Mouse (Mus musculus) hindbrain, embryonic 14.5 days (tissue): ENCODE data around the gene Miga2. TPM values are rescaled to one million over a fixed set of nuclear protein-coding genes. Genes with fewer than 3 reads are reported as not detected.
A peak's percentile ranks its signal among the peaks of the same experiment; 100 is the strongest.
"Not testable (repeated sequence)": the region's sequence is repeated elsewhere in the genome, so short reads cannot be mapped to it uniquely, and the experiment has no call there.

Source experiments
- ATAC-seq: fragments of 200-750 bp; cut with Nextera tagmentation; 2 replicates; pipeline ENCODE4 v1.8.0; 2017; ENCODE audit warnings: moderate number of reproducible peaks, mild to moderate bottlenecking, moderate TSS enrichment, moderate library complexity; ENCODE audit not compliant: low FRiP score
- DNase-seq: peaks from one replicate; pipeline ENCODE4 v3.0.0-alpha.2; 2015; ENCODE audit warnings: low spot score
- H3K27ac ChIP-seq: fragments of 300-500 bp; sonication (generic); 2 replicates; pipeline ENCODE4 v1.5.1; 2014; ENCODE audit warnings: mild to moderate bottlenecking, moderate library complexity
- H3K27me3 ChIP-seq: fragments of 300-500 bp; sonication (generic); 2 replicates; pipeline ENCODE4 v1.6.1; 2014; ENCODE audit warnings: mild to moderate bottlenecking, low read length, mixed read lengths; ENCODE audit not compliant: control insufficient read depth, insufficient read depth
- H3K36me3 ChIP-seq: fragments of 300-500 bp; sonication (generic); replicated peaks from 2 replicates; pipeline ENCODE4 v1.6.1; 2014; ENCODE audit not compliant: control insufficient read depth, insufficient read depth
- H3K4me1 ChIP-seq: fragments of 300-500 bp; sonication (generic); replicated peaks from 2 replicates; pipeline ENCODE4 v1.6.1; 2014; ENCODE audit warnings: antibody characterized with exemption, low read length, mixed read lengths; ENCODE audit not compliant: control insufficient read depth, insufficient read depth
- H3K4me2 ChIP-seq: fragments of 300-500 bp; sonication (generic); replicated peaks from 2 replicates; pipeline ENCODE4 v1.6.1; 2014; ENCODE audit warnings: mild to moderate bottlenecking, moderate library complexity
- H3K4me3 ChIP-seq: fragments of 300-500 bp; sonication (generic); replicated peaks from 2 replicates; pipeline ENCODE4 v1.5.1; 2014; ENCODE audit warnings: mild to moderate bottlenecking, low read length
- H3K9ac ChIP-seq: fragments of 300-500 bp; sonication (generic); 2 replicates; pipeline ENCODE4 v1.6.1; 2014
- H3K9me3 ChIP-seq: fragments of 300-500 bp; sonication (generic); 2 replicates; pipeline ENCODE4 v1.6.1; 2016; ENCODE audit warnings: low read length; ENCODE audit not compliant: control insufficient read depth
- WGBS: fragments of 180-500 bp; shearing (Covaris S2); extraction: QIAGEN DNeasy Blood & Tissue Kit; methylation state at CpG from one replicate; pipeline ENCODE4 v1.1.7; 2014; 5-methylcytosine and 5-hydroxymethylcytosine counted together
- polyA plus RNA-seq: library from polyadenylated mRNA; unstranded; fragments of >200 nt; fragmentation: Nextera tagmentation; extraction: Ambion mirVana; gene quantifications from 2 replicates; pipeline ENCODE4 v1.2.1, GENCODE M21; 2014

The Miga2 gene
- polyA plus RNA-seq, 1 experiment from 2014 or later = 27.3 TPM

DNA sequence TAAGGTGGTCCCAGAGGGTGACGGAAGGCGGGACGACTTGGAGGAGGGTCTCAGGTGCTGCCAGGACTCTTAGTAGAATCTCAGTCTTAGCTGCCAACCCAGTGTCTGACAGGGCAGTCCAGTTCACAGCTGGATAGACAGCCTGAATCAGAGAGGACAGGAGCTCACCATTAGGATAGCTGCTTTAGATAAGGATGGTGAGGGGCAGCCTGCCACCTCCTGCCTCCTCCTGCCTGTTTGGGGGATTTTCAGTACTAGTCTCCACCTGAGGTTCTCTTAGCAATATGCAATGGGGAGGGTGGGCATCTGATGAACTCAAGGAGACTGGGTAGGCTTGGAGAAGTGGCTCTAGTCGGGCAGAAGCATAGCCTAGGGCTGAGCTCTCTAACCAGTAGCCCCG lies 50.6 kb downstream of the Miga2 start:
- peak overlapping the region; percentile 64 for H3K4me2 ChIP-seq
- H3K4me3 ChIP-seq = peak overlapping the region; percentile 86
- 41% methylated on average over 5 of the region's 5 CpGs for WGBS
- no peaks in the 10 kb centered on the region for H3K9me3 ChIP-seq
- H3K9ac ChIP-seq = peak overlapping the region; percentile 89
- ATAC-seq (no peak), DNase-seq (no peak)
- peaks cover 38% of the 10 kb centered on the region for H3K4me1 ChIP-seq
- H3K27me3 ChIP-seq = no peaks in the 10 kb centered on the region
- peak overlapping the region; percentile 96; the same call in 1 of the 2 replicates for H3K27ac ChIP-seq
- peaks cover 17% of the 10 kb centered on the region for H3K36me3 ChIP-seq

DNA sequence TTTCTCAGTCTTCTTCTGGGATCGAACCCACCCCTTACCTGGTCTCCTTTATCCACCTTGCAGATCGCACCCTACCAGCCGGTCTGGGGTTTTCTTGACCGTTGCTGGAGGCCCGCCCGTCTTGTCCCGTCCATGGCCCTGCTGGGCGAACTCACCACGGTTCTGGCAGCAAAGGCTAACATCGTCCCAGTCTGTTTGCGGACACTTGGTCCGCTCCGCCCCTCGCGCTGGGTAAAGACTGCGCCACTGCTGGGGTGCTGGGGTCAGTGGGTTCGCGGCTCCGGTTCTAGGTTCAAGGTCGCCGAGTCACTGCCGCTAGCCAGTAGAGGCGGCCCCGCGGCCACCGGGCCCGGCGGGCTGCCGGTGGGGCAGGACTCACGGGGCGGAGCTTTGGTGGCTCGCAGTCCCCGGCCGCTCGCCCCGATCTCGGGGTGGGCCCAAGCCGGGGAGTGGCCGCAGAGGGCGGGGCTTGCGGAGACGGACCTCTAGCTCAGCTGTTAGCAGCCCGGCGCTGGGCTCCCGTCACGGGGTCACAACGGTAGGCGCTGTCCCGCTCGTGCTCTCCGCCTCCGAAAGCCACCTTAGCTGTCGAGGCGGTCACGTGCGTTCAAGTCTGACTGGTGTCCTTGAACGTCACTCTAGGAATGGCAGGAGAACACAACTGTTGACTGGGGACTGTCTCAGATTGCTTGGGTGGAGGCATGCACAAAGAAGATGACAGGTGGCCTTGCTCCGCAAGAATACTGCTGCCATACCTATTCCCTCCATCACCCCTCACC lies 51.3 kb downstream of the Miga2 start, which contains the start of gene Crat:
Gene Crat (minus strand): TSS at position 657 of the 779 bp plus-strand sequence.
- H3K27me3 ChIP-seq = no peaks in the 10 kb centered on the region
- DNase-seq (peak; percentile 75), ATAC-seq (peak; percentile 86)
- peaks cover 38% of the 10 kb centered on the region for H3K4me1 ChIP-seq
- WGBS = under 1% methylated on average over 58 of the region's 58 CpGs
- peaks cover 10% of the 10 kb centered on the region for H3K36me3 ChIP-seq
- H3K9ac ChIP-seq = peak within 1 kb of the TSS; percentile 89
- peak within 1 kb of the TSS; percentile 86 for H3K4me3 ChIP-seq
- peak within 1 kb of the TSS; percentile 64 for H3K4me2 ChIP-seq
- peak within 1 kb of the TSS; percentile 96 for H3K27ac ChIP-seq
- H3K9me3 ChIP-seq = no peaks in the 10 kb centered on the region

GRCm38 (mm10) chr2:30415936-30416648 lies 52.1 kb downstream of the Miga2 start, which contains the start of gene Ptpa:
TSS of gene Ptpa (plus strand) at chr2:30416039.
- Histone ChIP-seq H3K27me3 (no peaks in the 10 kb centered on the region), H3K27ac (peak within 1 kb of the TSS; percentile 96), H3K9ac (peak within 1 kb of the TSS; percentile 89), H3K4me3 (peak within 1 kb of the TSS; percentile 86), H3K9me3 (no peaks in the 10 kb centered on the region), H3K36me3 (peaks cover 7% of the 10 kb centered on the region; the same call in 1 of the 2 replicates), H3K4me1 (peaks cover 39% of the 10 kb centered on the region), H3K4me2 (peak within 1 kb of the TSS; percentile 64)
- WGBS = under 1% methylated on average over 64 of the region's 67 CpGs
- ATAC-seq (peak; percentile 93), DNase-seq (peak; percentile 95)

GRCm38 (mm10) chr2:30416649-30416965 lies 52.6 kb downstream of the Miga2 start:
- no peaks in the 10 kb centered on the region for H3K27me3 ChIP-seq
- peak overlapping the region; percentile 96 for H3K27ac ChIP-seq
- H3K4me3 ChIP-seq = peak overlapping the region; percentile 86
- H3K4me1 ChIP-seq = peaks cover 44% of the 10 kb centered on the region
- 1% methylated on average over 7 of the region's 7 CpGs for WGBS
- ATAC-seq (no peak), DNase-seq (peak; percentile 39)
- peak overlapping the region; percentile 89 for H3K9ac ChIP-seq
- H3K36me3 ChIP-seq = peaks cover 7% of the 10 kb centered on the region; the same call in 1 of the 2 replicates
- H3K4me2 ChIP-seq = peak overlapping the region; percentile 64
- H3K9me3 ChIP-seq = no peaks in the 10 kb centered on the region

GRCm38 (mm10) chr2:30417154-30417553 lies 53.1 kb downstream of the Miga2 start:
- not testable (repeated sequence) for H3K36me3 ChIP-seq, H3K27me3 ChIP-seq, DNase-seq, H3K27ac ChIP-seq, H3K9me3 ChIP-seq, ATAC-seq
- Histone ChIP-seq H3K4me1 (peaks cover 44% of the 10 kb centered on the region), H3K9ac (peak overlapping the region; percentile 89; the same call in 1 of the 2 replicates), H3K4me2 (peak overlapping the region; percentile 64), H3K4me3 (peak overlapping the region; percentile 86)
- 84% methylated on average over 6 of the region's 6 CpGs for WGBS

- Histone ChIP-seq H3K4me2 (peak overlapping the region; percentile 64; the same call in 1 of the 2 replicates), H3K9me3 (no peaks in the 10 kb centered on the region), H3K9ac (peak overlapping the region; percentile 39; the same call in 1 of the 2 replicates), H3K36me3 (no peaks in the 10 kb centered on the region; the same call in 1 of the 2 replicates), H3K27me3 (no peaks in the 10 kb centered on the region), H3K4me3 (no peak overlapping the region), H3K4me1 (peaks cover 44% of the 10 kb centered on the region), H3K27ac (no peak overlapping the region)
- WGBS = 69% methylated on average over 5 of the region's 5 CpGs
- ATAC-seq = no peak
- DNase-seq = no peak
These were observed 53.6 kb downstream of the Miga2 start for GRCm38 (mm10) chr2:30417595-30418165.

- Histone ChIP-seq H3K4me3 (no peak overlapping the region), H3K9me3 (no peaks in the 10 kb centered on the region), H3K36me3 (no peaks in the 10 kb centered on the region; the same call in 1 of the 2 replicates), H3K27me3 (no peaks in the 10 kb centered on the region), H3K9ac (peak overlapping the region; percentile 39; the same call in 1 of the 2 replicates), H3K27ac (no peak overlapping the region), H3K4me1 (peaks cover 44% of the 10 kb centered on the region), H3K4me2 (peak overlapping the region; percentile 64; the same call in 1 of the 2 replicates)
- no peak for DNase-seq
- ATAC-seq = no peak
- 72% methylated on average over 6 of the region's 6 CpGs for WGBS
These were observed 54.2 kb downstream of the Miga2 start for GRCm38 (mm10) chr2:30418259-30418658.

- peak overlapping the region; percentile 19; the same call in 1 of the 2 replicates for H3K4me2 ChIP-seq
- H3K9ac ChIP-seq = peak overlapping the region; percentile 39; the same call in 1 of the 2 replicates
- no peak overlapping the region for H3K4me3 ChIP-seq
- no peaks in the 10 kb centered on the region for H3K27me3 ChIP-seq
- no peaks in the 10 kb centered on the region for H3K9me3 ChIP-seq
- DNase-seq (no peak), ATAC-seq (no peak)
- WGBS = 34% methylated on average over 10 of the region's 10 CpGs
- H3K4me1 ChIP-seq = peaks cover 36% of the 10 kb centered on the region
- no peaks in the 10 kb centered on the region; the same call in 1 of the 2 replicates for H3K36me3 ChIP-seq
- H3K27ac ChIP-seq = no peak overlapping the region
These were observed 55.1 kb downstream of the Miga2 start for GRCm38 (mm10) chr2:30419112-30419511.

GRCm38 (mm10) chr2:30421432-30421831 lies 57.4 kb downstream of the Miga2 start:
- no peak for DNase-seq
- Histone ChIP-seq H3K4me3 (no peak overlapping the region), H3K4me1 (peaks cover 28% of the 10 kb centered on the region), H3K4me2 (no peak overlapping the region), H3K27me3 (no peaks in the 10 kb centered on the region), H3K36me3 (peaks cover 3% of the 10 kb centered on the region), H3K27ac (no peak overlapping the region), H3K9ac (no peak overlapping the region), H3K9me3 (no peaks in the 10 kb centered on the region)
- no peak for ATAC-seq
- 71% methylated on average over 4 of the region's 4 CpGs for WGBS
